Mouse (Mus musculus): ENCODE measurements around the gene Jade1. TPM values are rescaled to one million over a fixed set of nuclear protein-coding genes. Genes with fewer than 3 reads are reported as not detected.

Jade1 gene
- polyA plus RNA-seq, 1 experiment from 2014 or later: 8.0 TPM

DNA sequence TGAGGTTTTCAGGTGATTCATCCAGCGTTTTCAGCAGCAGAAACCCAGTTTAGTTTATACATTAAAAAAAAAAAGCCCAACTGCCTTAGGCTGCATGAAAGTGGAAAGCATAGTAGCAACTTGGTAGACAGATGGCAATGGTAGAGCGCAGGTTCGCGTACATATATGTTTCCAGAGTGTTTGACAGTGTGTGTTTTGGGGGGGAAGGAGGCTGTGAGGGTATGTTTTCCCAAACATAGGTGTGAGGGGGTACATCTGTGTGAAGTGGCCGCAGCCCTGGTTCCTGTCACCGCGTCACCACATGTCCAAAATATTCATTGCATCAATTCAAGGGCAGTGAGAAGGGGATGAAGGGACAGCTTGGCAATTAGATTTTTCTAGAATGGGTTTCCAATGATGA, 8.5 kb downstream of the Jade1 start:
- whole genome bisulfite sequencing (ENCODE audit: insufficient replicate concordance): under 1% methylated on average over 7 of the region's 7 CpGs
- ATAC-seq (ENCODE audit: insufficient read depth): no peak
- peak overlapping the region; percentile 98 for H3K4me2 ChIP-seq
- H3K4me3 ChIP-seq (replicated peaks): peak overlapping the region; percentile 83
- peaks cover 44% of the 10 kb centered on the region for H3K4me1 ChIP-seq (replicated peaks)
- H3K27ac ChIP-seq (replicated peaks): peak overlapping the region; percentile 95
- peak overlapping the region; percentile 92 for H3K9ac ChIP-seq
- no peaks in the 10 kb centered on the region for H3K9me3 ChIP-seq (replicated peaks)
- H3K27me3 ChIP-seq: no peaks in the 10 kb centered on the region
- H3K36me3 ChIP-seq (replicated peaks): no peaks in the 10 kb centered on the region

DNA sequence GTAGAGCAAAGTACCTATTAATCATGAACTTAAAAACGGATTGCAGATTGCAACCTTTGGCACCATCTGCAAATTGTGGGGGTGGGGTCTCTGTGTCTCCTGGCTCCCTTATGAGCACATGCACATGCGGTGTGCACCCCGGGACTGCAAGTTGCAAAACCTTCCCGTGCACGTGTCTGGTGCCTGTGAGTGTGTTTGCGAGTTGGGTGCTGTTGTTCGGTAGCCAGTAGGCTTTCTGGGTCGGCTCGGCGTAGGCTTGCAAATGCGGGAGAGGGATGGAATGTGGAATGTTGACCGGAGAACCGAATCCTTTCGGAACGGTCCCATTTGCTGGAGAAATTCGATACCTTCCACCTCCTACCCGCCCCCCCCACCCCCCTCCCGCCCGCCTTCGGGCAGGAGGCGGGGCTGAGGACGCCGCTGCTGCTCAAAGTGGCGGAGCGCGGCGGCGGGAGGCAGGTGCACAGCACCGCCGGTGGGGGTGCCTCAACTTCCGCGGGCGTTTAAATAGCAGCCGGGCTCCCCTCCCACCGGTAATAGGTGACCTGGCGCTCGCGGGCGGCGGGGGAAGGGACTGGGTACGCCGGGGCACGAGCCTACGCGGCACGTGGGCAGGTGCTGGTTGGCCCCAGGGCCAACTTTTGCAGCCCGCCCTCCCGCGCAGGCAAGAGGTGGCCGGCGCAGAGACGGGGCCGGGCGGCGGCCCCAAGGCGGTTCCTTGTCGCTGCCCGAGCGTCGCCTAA, 9.1 kb downstream of the Jade1 start:
- Histone ChIP-seq H3K27me3 (no peaks in the 10 kb centered on the region), H3K9ac (peak overlapping the region; percentile 92), H3K4me1 (replicated peaks) (peaks cover 49% of the 10 kb centered on the region), H3K9me3 (replicated peaks) (no peaks in the 10 kb centered on the region), H3K36me3 (replicated peaks) (no peaks in the 10 kb centered on the region), H3K4me2 (peak overlapping the region; percentile 98), H3K27ac (replicated peaks) (peak overlapping the region; percentile 95), H3K4me3 (replicated peaks) (peak overlapping the region; percentile 83)
- WGBS (ENCODE audit: insufficient replicate concordance): under 1% methylated on average over 59 of the region's 60 CpGs
- ATAC-seq (ENCODE audit: insufficient read depth): peak; percentile 59

DNA sequence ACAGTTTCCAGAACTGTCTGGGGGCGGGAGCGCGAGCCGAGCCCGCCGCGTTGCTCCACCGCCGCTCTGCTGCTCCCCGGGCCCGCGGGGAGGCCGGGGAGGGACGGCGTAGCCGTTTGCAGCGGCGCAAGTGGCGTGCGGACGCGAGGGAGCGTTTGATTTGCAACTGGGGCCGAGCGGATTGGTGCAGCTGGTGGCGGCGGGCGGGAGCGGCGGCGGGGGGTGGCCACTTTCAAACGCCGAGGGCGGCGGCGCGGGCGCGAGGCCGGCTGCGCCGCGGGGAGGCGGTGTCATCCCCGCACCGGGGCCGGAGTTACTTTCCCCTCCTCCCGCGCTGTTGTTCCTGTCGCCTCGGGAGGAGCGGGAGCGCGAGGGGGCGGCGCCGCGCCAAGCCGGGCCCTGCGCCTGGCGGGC, 9.9 kb downstream of the Jade1 start:
- H3K4me1 ChIP-seq (replicated peaks): peaks cover 57% of the 10 kb centered on the region
- H3K27ac ChIP-seq (replicated peaks): peak overlapping the region; percentile 95
- H3K9me3 ChIP-seq (replicated peaks): no peaks in the 10 kb centered on the region
- peak overlapping the region; percentile 83 for H3K4me3 ChIP-seq (replicated peaks)
- peak overlapping the region; percentile 92 for H3K9ac ChIP-seq
- ATAC-seq (ENCODE audit: insufficient read depth): peak; percentile 73
- WGBS (ENCODE audit: insufficient replicate concordance): 0% methylated on average over 34 of the region's 61 CpGs
- H3K36me3 ChIP-seq (replicated peaks): no peaks in the 10 kb centered on the region
- no peaks in the 10 kb centered on the region for H3K27me3 ChIP-seq
- peak overlapping the region; percentile 98 for H3K4me2 ChIP-seq

DNA sequence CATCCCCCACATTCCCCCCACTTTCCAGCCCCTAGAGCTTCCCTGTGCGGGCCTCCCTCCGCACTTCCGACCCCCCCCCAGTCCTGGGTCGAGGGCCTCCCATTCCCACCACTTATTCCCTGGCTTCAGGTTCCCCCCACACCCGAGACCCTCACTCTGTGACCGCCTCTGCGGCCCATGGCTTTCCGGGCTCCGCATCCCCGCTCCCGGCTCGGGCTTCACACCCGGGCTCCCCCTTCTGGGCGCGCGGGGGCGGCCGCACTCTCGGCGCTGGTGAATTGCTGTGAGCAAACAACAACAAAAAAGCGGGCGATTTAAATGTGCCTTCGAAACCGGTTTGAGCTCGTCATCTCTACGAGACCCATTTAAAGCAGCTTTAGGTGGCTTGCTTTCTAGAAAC, 10.4 kb downstream of the Jade1 start:
- Histone ChIP-seq H3K9me3 (replicated peaks) (no peaks in the 10 kb centered on the region), H3K4me1 (replicated peaks) (peaks cover 62% of the 10 kb centered on the region), H3K9ac (peak overlapping the region; percentile 92), H3K27me3 (no peaks in the 10 kb centered on the region), H3K27ac (replicated peaks) (peak overlapping the region; percentile 95), H3K4me3 (replicated peaks) (peak overlapping the region; percentile 83), H3K4me2 (peak overlapping the region; percentile 98), H3K36me3 (replicated peaks) (no peaks in the 10 kb centered on the region)
- under 1% methylated on average over 26 of the region's 26 CpGs for WGBS (ENCODE audit: insufficient replicate concordance)
- peak; percentile 37 for ATAC-seq (ENCODE audit: insufficient read depth)

DNA sequence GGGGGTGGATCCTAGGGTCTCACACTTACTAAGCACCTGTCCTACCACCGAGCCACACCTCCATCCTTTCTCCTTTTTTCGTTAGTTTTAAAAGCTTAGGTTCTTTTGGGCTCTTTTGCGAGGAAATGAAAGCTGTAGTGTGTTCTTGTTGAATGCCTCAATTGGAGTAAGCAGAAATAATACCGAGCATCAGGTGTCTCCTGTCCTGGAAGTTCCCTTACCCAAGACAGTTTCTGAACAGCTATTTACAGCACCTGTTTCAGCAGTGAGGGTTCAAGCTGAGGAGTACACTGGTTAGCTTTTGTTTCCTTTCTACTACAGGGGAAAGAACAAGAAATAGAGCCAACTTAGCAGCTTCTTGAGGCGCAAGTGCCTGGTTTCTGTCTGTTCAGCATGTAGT, 14.4 kb downstream of the Jade1 start:
- ATAC-seq (ENCODE audit: insufficient read depth): no peak
- no peaks in the 10 kb centered on the region for H3K9me3 ChIP-seq (replicated peaks)
- H3K4me2 ChIP-seq: no peak overlapping the region
- WGBS (ENCODE audit: insufficient replicate concordance): 72% methylated on average over 5 of the region's 5 CpGs
- no peaks in the 10 kb centered on the region for H3K36me3 ChIP-seq (replicated peaks)
- H3K27ac ChIP-seq (replicated peaks): no peak overlapping the region
- H3K27me3 ChIP-seq: no peaks in the 10 kb centered on the region
- no peak overlapping the region for H3K9ac ChIP-seq
- H3K4me3 ChIP-seq (replicated peaks): no peak overlapping the region
- H3K4me1 ChIP-seq (replicated peaks): peaks cover 83% of the 10 kb centered on the region

DNA sequence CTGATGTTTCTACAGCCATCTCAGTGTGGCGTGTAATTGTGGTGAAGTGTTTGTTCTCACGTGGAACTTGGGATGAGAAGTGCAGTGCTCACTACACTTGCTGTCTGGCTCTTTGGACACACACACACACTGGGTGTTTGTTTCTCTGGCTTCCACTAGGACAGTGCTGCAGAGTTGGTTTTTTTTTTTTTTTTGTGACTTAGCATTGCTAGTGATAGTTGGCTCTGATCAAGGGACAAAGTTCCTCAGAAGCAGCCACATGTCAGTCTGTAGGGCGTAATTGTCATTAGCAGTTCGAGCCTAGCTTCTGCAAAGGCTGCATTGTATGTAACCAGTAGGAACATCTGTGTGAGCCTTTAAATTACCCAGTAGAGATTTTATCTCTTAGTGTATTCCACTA, 16.6 kb downstream of the Jade1 start:
- H3K36me3 ChIP-seq (replicated peaks): no peaks in the 10 kb centered on the region
- 61% methylated on average over 4 of the region's 4 CpGs for WGBS (ENCODE audit: insufficient replicate concordance)
- peaks cover 87% of the 10 kb centered on the region for H3K4me1 ChIP-seq (replicated peaks)
- H3K27me3 ChIP-seq: no peaks in the 10 kb centered on the region
- no peak overlapping the region for H3K4me3 ChIP-seq (replicated peaks)
- H3K4me2 ChIP-seq: no peak overlapping the region
- no peak overlapping the region for H3K27ac ChIP-seq (replicated peaks)
- H3K9me3 ChIP-seq (replicated peaks): no peaks in the 10 kb centered on the region
- ATAC-seq (ENCODE audit: insufficient read depth): no peak
- H3K9ac ChIP-seq: no peak overlapping the region

DNA sequence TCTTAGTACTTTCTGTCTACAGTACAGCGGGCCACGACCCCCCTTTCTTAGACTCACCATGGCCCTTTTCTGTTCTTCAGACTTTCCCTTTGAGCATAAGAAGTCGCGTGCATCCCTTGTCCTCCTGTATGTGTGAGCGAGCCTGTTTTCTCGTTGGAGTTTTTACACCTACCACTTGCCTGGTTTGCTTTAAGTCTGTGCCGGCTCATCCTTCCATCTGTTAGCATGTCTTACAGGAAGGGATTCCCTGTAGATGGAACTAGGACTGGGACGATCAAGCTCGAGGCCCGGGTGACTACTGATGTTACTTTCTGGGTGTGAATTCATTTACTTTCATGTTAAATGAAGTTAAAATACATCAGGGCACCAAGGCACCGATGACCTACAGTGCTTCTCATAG, 17.4 kb downstream of the Jade1 start:
- peaks cover 86% of the 10 kb centered on the region for H3K4me1 ChIP-seq (replicated peaks)
- 82% methylated on average over 11 of the region's 11 CpGs for WGBS (ENCODE audit: insufficient replicate concordance)

DNA sequence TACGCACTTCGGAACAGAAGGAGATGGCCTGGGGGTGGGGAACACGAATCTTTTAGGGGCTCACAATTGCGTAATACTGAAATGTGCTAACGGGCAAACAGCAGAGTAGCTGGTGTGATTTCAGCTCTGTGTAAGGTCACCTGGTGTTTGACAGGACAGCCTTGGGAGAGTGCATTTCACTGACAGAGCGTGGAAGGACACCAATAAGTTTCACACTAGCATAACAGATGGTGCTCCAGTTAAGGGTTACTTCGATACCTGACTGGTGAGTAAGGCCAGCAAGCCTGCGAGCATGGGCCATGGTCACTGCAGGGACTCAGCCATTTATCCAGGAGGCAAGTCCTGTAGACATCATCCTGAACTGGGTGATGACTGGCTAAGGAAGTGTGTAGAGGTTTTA, 18.7 kb downstream of the Jade1 start:
- H3K4me1 ChIP-seq (replicated peaks): peaks cover 92% of the 10 kb centered on the region
- no peak overlapping the region for H3K27ac ChIP-seq (replicated peaks)
- peak; percentile 43; the same call in 1 of the 2 replicates for ATAC-seq (ENCODE audit: insufficient read depth)
- no peak overlapping the region for H3K9ac ChIP-seq
- H3K4me2 ChIP-seq: no peak overlapping the region
- H3K36me3 ChIP-seq (replicated peaks): no peaks in the 10 kb centered on the region
- no peaks in the 10 kb centered on the region for H3K9me3 ChIP-seq (replicated peaks)
- H3K4me3 ChIP-seq (replicated peaks): no peak overlapping the region
- WGBS (ENCODE audit: insufficient replicate concordance): 55% methylated on average over 8 of the region's 8 CpGs
- H3K27me3 ChIP-seq: no peaks in the 10 kb centered on the region

More for the DNA sequence above, 17.4 kb downstream of the Jade1 start:
- no peak for ATAC-seq (ENCODE audit: insufficient read depth)
- Histone ChIP-seq H3K4me2 (no peak overlapping the region), H3K4me3 (replicated peaks) (no peak overlapping the region), H3K27me3 (no peaks in the 10 kb centered on the region), H3K9ac (no peak overlapping the region), H3K27ac (replicated peaks) (no peak overlapping the region), H3K9me3 (replicated peaks) (no peaks in the 10 kb centered on the region), H3K36me3 (replicated peaks) (no peaks in the 10 kb centered on the region)

DNA sequence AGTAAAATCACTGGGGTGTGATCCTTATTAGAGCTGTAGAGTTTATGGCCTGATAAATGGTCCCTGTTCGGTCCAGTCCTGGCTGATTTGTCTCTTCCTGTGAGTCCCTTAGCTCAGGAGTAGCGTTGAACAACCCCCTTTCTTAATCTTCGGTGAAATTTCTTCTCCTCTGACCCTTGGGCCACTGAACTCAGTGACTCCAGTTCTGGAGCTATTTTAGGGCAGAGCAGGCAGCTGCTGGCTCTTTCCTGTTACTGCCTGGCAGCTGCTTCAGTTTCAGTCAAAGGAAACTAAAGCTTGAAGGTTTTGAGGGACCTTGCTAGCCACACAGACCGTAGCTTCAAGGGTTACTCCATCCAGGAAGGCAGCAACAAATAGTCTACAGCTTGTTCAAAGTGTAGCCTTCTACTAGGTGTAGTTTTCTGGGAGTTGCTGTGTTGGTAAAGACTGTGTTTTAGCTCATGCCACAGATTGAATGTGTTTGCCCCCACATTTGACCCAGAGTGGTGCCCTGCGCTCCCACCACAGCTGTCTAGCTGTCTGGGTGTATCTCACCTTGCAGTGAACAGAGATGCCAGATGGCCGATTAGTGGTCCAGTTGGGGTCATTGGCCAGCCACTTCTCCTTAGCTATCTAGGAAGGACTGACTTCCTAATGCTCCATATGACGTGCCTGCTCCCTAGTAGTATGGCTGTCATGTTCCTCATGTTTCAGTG, 19.3 kb downstream of the Jade1 start:
- H3K9me3 ChIP-seq (replicated peaks): no peaks in the 10 kb centered on the region
- WGBS (ENCODE audit: insufficient replicate concordance): 39% methylated on average over 7 of the region's 7 CpGs
- H3K36me3 ChIP-seq (replicated peaks): no peaks in the 10 kb centered on the region
- H3K4me3 ChIP-seq (replicated peaks): no peak overlapping the region
- no peak overlapping the region for H3K27ac ChIP-seq (replicated peaks)
- no peak overlapping the region for H3K9ac ChIP-seq
- no peaks in the 10 kb centered on the region for H3K27me3 ChIP-seq
- no peak for ATAC-seq (ENCODE audit: insufficient read depth)
- peaks cover 92% of the 10 kb centered on the region for H3K4me1 ChIP-seq (replicated peaks)
- no peak overlapping the region for H3K4me2 ChIP-seq

DNA sequence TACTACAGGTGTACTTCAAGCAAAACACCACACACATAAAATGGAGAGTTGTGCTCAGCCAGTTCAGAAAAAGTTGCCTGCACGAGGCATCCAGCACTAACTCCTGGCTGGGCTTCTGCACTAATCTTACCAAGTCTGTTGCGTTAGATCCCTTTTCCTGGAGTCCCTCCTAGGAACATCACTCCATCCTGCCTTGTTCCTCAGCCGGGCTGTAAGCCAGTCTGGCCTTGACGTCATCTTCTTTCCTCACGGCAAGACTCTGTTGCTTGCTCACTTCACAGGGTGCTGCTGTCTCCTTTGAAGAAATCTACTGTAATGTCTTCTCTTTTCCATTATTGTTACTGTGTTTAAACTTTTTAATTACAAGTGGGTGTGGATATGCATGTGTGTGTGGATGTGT, 20.4 kb downstream of the Jade1 start:
- Histone ChIP-seq H3K9me3 (replicated peaks) (no peaks in the 10 kb centered on the region), H3K4me1 (replicated peaks) (peaks cover 92% of the 10 kb centered on the region), H3K27ac (replicated peaks) (no peak overlapping the region), H3K27me3 (no peaks in the 10 kb centered on the region), H3K4me3 (replicated peaks) (no peak overlapping the region), H3K9ac (no peak overlapping the region), H3K36me3 (replicated peaks) (no peaks in the 10 kb centered on the region), H3K4me2 (no peak overlapping the region)
- WGBS (ENCODE audit: insufficient replicate concordance): 76% methylated on average over 5 of the region's 5 CpGs
- ATAC-seq (ENCODE audit: insufficient read depth): no peak

DNA sequence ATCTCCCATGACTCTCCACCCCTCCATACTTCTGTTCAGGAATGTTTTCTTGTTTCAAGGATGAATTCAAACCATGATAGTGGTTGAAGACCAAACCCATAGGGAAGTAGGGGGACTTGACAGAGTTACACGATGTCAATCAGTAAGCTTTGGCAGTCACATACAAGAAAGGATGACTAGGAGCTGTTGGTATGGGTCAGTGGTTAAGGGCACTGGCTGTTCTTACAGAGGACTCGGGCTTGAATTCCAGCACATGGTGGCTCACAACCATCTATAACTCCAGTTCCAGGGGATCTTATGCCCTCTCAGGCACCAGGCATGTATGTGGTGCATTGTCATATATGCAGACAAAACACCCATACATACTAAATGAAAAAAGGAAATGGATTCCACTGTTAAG, 21.7 kb downstream of the Jade1 start:
- H3K9me3 ChIP-seq (replicated peaks): no peaks in the 10 kb centered on the region
- H3K27ac ChIP-seq (replicated peaks): no peak overlapping the region
- no peak overlapping the region for H3K9ac ChIP-seq
- H3K4me1 ChIP-seq (replicated peaks): peaks cover 88% of the 10 kb centered on the region
- no peak overlapping the region for H3K4me3 ChIP-seq (replicated peaks)
- no peaks in the 10 kb centered on the region for H3K27me3 ChIP-seq
- WGBS (ENCODE audit: insufficient replicate concordance): 68% methylated on average over 2 of the region's 2 CpGs
- no peak for ATAC-seq (ENCODE audit: insufficient read depth)
- H3K4me2 ChIP-seq: no peak overlapping the region
- 0 out of 2 replicates have a peak, but pooled peaks cover 6% of the 10 kb centered on the region for H3K36me3 ChIP-seq (replicated peaks)

Data from liver, embryonic 15.5 days (tissue).